Mouse (Mus musculus) G1E (cell line): Measurements from ENCODE around the gene Tbc1d22a.

Source experiments
- CTCF ChIP-seq: IDR thresholded peaks from 2 replicates; pipeline ENCODE4 v1.5.1; 2012; ENCODE audit warnings: low read depth, low read length, inconsistent platforms, mixed read lengths
- GATA1 ChIP-seq: IDR thresholded peaks from 2 replicates; pipeline ENCODE4 v1.6.1; 2012; ENCODE audit warnings: borderline replicate concordance, low read length, inconsistent platforms, mixed read lengths
- GATA2 ChIP-seq: IDR thresholded peaks from 2 replicates; pipeline ENCODE4 v1.6.1; 2012; ENCODE audit warnings: low read depth, low read length, inconsistent platforms, borderline replicate concordance
- POLR2AphosphoS5 ChIP-seq: IDR thresholded peaks from 2 replicates; pipeline ENCODE4 v1.6.1; 2012; ENCODE audit warnings: low read depth, low read length, inconsistent platforms; ENCODE audit not compliant: insufficient replicate concordance
- TAL1 ChIP-seq: conservative IDR thresholded peaks from 2 replicates; pipeline ENCODE4 v1.6.1; 2012; ENCODE audit warnings: low read depth, low read length, inconsistent platforms, mixed read lengths

DNA sequence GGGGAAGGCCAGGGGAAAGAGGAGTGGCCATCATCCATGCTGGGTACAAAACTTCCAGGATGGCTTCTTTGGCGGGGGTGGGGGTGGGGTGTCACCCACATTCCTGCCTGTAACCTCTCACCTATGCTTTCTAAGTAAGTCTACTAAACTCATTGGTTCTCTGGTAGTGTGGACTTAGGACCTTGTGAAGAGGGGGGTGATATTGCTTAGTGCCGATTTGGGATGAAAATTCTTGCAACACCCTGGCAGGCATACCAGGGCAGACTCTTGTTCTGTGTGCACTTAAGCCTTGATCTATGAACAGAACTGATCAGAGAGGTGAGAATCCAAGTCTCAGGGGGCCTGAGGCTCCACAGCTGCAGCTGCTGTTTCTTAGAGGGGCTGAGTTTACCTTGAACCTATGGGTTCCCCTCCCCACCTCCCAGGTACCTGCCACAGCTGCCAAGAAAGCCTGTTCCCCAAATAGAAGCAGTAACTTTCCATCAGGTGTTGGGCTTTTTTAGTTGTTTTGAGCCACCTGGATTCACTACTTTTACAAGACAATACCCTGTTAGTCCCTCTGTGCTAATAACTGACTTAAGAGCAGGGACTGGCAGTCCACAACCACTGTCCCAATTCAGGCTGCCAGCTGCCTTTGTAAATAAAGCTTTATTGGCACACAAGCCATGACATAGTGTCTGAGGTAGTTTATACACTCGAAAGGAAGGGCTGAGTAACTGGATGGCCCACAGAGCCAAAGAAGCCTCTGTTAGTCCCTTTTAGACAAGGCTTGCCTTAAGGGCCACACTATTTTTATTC is 38.8 kb upstream of the Tbc1d22a start:
- TF ChIP-seq CTCF = no peak
- no peak for TF ChIP-seq TAL1
- no peak for TF ChIP-seq POLR2AphosphoS5
- TF ChIP-seq GATA1 = no peak
- TF ChIP-seq GATA2 = no peak
